Mouse (Mus musculus): ENCODE measurements at regions not wholly inside any gene's neighbourhood (a gene's known extent, or its start where the extent isn't known, plus 50 kb on each side); places are given as distances from the start of the nearest gene placed in this dataset.

GRCm38 (mm10) chr13:35166831-35167541 lies 140.1 kb upstream of the Eci2 start:
- H3K27me3 ChIP-seq (replicated peaks), result no peaks in the 10 kb centered on the region
- WGBS, result 63% methylated on average over 8 of the region's 8 CpGs
- no peaks in the 10 kb centered on the region for H3K36me3 ChIP-seq
- H3K27ac ChIP-seq (ENCODE audit: poor library complexity, severe bottlenecking), result no peak overlapping the region
- H3K9me3 ChIP-seq (replicated peaks), result no peaks in the 10 kb centered on the region
- no peak overlapping the region for H3K4me2 ChIP-seq
- H3K4me1 ChIP-seq (replicated peaks), result peaks cover 13% of the 10 kb centered on the region
- no peak overlapping the region for H3K4me3 ChIP-seq
- no peak for ATAC-seq (ENCODE audit: insufficient number of reproducible peaks, low FRiP score)
- no peak overlapping the region for H3K9ac ChIP-seq

DNA sequence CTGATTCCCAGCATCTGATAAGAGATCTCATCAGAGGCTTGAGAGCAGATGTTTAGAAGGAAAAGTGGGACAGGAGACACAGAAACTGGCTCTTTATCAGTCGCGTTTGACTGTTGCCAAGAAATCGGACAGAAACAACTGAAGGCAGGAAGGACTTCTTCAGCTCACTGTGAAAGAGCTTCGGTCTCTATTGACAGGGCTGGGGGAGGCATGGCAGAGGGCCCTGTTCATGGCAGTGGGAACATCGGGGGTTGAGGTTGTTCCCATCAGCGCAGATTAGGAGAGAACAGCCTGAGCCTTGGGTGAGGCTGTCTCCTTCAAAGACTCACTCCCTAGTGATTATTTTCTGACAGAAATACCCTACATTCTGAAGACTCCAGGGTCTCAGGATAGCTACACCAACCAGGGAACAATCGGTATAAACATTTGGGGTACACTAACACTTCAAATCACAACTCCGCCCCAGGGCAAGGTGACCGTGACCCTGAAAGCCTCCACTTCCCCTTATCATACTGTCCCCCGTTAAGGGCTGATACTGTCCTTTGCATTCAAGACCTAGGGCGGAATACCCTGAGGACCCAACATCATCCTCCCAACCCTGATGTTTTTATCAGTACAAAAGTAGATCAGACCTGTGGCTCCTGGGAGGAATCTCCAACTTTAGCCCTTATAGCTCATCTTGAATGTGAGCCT lies 144.8 kb upstream of the Eci2 start:
- ATAC-seq (ENCODE audit: insufficient number of reproducible peaks, low FRiP score), result no peak
- 54% methylated on average over 11 of the region's 11 CpGs for WGBS
- H3K36me3 ChIP-seq, result no peaks in the 10 kb centered on the region

DNA sequence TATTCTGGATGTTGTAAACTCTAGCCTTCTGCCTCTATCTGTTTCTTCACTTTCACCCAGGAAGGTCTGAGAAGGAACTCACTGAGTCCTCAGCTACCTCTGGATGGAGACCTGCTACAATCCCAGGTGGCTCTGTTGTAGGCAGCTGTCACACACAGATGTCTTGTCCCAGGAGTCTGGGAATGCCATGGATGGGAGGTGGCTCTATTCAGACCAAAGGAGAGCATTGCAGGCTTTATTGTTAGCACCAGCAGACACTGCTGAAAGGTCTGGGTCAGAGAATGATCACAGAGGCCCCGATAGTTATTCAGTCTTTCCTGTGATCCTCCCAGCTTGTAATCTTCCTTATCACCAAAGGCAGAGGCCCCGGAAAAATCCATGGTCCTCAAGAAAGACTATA lies 146.6 kb upstream of the Eci2 start:
- no peak for ATAC-seq (ENCODE audit: insufficient number of reproducible peaks, low FRiP score)
- Histone ChIP-seq H3K36me3 (no peaks in the 10 kb centered on the region), H3K4me3 (no peak overlapping the region), H3K9ac (no peak overlapping the region), H3K27ac (ENCODE audit: poor library complexity, severe bottlenecking) (no peak overlapping the region), H3K4me2 (no peak overlapping the region), H3K4me1 (replicated peaks) (peaks cover 26% of the 10 kb centered on the region), H3K27me3 (replicated peaks) (no peaks in the 10 kb centered on the region), H3K9me3 (replicated peaks) (no peaks in the 10 kb centered on the region)
- WGBS, result 9% methylated on average over 2 of the region's 2 CpGs

More for the DNA sequence above, 144.8 kb upstream of the Eci2 start:
- no peaks in the 10 kb centered on the region for H3K27me3 ChIP-seq (replicated peaks)
- H3K4me2 ChIP-seq, result no peak overlapping the region
- H3K4me3 ChIP-seq, result no peak overlapping the region
- H3K4me1 ChIP-seq (replicated peaks), result peaks cover 29% of the 10 kb centered on the region
- H3K27ac ChIP-seq (ENCODE audit: poor library complexity, severe bottlenecking), result no peak overlapping the region
- H3K9me3 ChIP-seq (replicated peaks), result no peaks in the 10 kb centered on the region
- H3K9ac ChIP-seq, result no peak overlapping the region

DNA sequence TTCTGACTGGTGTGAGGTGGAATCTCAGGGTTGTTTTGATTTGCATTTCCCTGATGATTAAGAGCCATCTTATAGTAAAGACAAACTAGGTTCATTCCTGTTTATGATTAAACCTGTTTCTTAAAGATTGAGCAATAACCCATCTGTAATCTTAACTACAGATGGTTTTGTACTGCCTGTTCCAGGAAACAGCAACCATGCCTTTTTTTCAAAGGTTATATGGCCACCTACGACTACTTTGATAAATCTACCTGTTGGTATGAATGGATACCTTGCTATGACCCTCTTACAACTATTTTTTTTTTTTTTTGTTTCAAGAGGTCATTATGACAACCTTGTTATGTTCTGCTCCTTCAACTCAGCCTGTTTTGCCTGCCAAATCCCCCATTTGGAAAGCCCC lies 148.7 kb upstream of the Eci2 start:
- Histone ChIP-seq H3K4me1 (replicated peaks) (peaks cover 26% of the 10 kb centered on the region), H3K9ac (no peak overlapping the region), H3K27me3 (replicated peaks) (no peaks in the 10 kb centered on the region), H3K9me3 (replicated peaks) (no peaks in the 10 kb centered on the region), H3K4me3 (no peak overlapping the region), H3K4me2 (no peak overlapping the region), H3K36me3 (no peaks in the 10 kb centered on the region), H3K27ac (ENCODE audit: poor library complexity, severe bottlenecking) (no peak overlapping the region)
- WGBS, result 68% methylated on average over 1 of the region's 1 CpGs
- no peak for ATAC-seq (ENCODE audit: insufficient number of reproducible peaks, low FRiP score)

GRCm38 (mm10) chr13:35177305-35177704 lies 150.4 kb upstream of the Eci2 start:
- 42% methylated on average over 2 of the region's 2 CpGs for WGBS
- H3K4me3 ChIP-seq, result no peak overlapping the region
- no peaks in the 10 kb centered on the region for H3K27me3 ChIP-seq (replicated peaks)
- no peak overlapping the region for H3K9ac ChIP-seq
- ATAC-seq (ENCODE audit: insufficient number of reproducible peaks, low FRiP score), result no peak
- peaks cover 18% of the 10 kb centered on the region for H3K4me1 ChIP-seq (replicated peaks)
- H3K27ac ChIP-seq (ENCODE audit: poor library complexity, severe bottlenecking), result no peak overlapping the region
- no peaks in the 10 kb centered on the region for H3K36me3 ChIP-seq
- H3K9me3 ChIP-seq (replicated peaks), result no peaks in the 10 kb centered on the region; the same call in 1 of the 2 replicates
- no peak overlapping the region for H3K4me2 ChIP-seq

- no peaks in the 10 kb centered on the region for H3K27me3 ChIP-seq (replicated peaks)
- no peak overlapping the region for H3K27ac ChIP-seq (ENCODE audit: poor library complexity, severe bottlenecking)
- H3K4me3 ChIP-seq, result no peak overlapping the region
- ATAC-seq (ENCODE audit: insufficient number of reproducible peaks, low FRiP score), result no peak
- H3K9me3 ChIP-seq (replicated peaks), result no peaks in the 10 kb centered on the region
- 51% methylated on average over 16 of the region's 16 CpGs for WGBS
- H3K4me1 ChIP-seq (replicated peaks), result peaks cover 6% of the 10 kb centered on the region; the same call in 1 of the 2 replicates
- peak overlapping the region; percentile 17; the same call in 1 of the 2 replicates for H3K4me2 ChIP-seq
- no peaks in the 10 kb centered on the region for H3K36me3 ChIP-seq
- H3K9ac ChIP-seq, result no peak overlapping the region
Observed at GRCm38 (mm10) chr13:35189028-35189711, 162.3 kb upstream of the Eci2 start.

DNA sequence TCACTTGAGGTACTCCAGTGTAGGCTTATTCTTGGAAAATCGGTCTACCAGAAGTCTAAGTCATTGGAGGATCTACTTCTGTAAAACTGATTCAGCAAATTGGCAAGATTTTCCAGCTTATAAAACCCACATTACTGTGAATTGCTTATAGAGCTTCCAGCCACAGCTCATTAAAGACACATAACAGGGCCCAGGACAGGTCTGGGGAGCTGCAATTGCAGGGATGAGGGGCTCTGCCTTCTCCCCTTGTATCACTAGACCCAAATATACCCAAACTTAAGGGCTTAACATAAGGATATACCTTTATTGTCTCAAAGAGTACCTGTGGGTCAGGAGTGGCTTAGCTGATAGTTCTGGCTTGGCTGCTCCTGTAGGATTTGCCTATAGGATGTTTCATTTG lies 175.2 kb upstream of the Eci2 start:
- WGBS, result 79% methylated on average over 1 of the region's 1 CpGs
- Histone ChIP-seq H3K36me3 (no peaks in the 10 kb centered on the region), H3K4me2 (no peak overlapping the region), H3K27me3 (replicated peaks) (no peaks in the 10 kb centered on the region), H3K27ac (ENCODE audit: poor library complexity, severe bottlenecking) (no peak overlapping the region), H3K4me3 (no peak overlapping the region), H3K4me1 (replicated peaks) (no peaks in the 10 kb centered on the region), H3K9ac (no peak overlapping the region), H3K9me3 (replicated peaks) (0 out of 2 replicates have a peak, but pooled peaks cover 3% of the 10 kb centered on the region)
- no peak for ATAC-seq (ENCODE audit: insufficient number of reproducible peaks, low FRiP score)

DNA sequence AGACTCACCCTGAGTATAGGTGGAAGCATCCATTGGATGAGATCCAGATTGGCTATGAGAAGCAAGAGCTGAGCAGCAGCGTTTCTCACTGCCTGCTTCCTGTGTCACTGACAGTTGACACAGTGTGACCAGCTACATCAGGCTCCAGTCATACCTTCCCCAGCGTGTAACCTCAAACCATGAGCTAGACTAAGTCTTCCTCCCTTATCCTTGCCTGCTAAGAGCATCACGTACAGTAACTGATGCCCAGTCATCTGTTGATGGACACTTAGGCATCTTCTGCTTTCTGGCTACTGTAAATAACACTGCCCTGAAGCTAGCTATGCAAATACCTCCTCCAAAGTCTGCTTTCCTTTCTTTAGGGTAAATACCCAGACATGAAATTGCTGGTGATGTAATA lies 181.4 kb upstream of the Eci2 start:
- no peak overlapping the region for H3K9ac ChIP-seq
- no peak overlapping the region for H3K4me2 ChIP-seq
- 0 out of 2 replicates have a peak, but pooled peaks cover 3% of the 10 kb centered on the region for H3K9me3 ChIP-seq (replicated peaks)
- H3K36me3 ChIP-seq, result no peaks in the 10 kb centered on the region
- no peak overlapping the region for H3K4me3 ChIP-seq
- ATAC-seq (ENCODE audit: insufficient number of reproducible peaks, low FRiP score), result no peak
- H3K27ac ChIP-seq (ENCODE audit: poor library complexity, severe bottlenecking), result no peak overlapping the region
- peaks cover 10% of the 10 kb centered on the region for H3K4me1 ChIP-seq (replicated peaks)
- H3K27me3 ChIP-seq (replicated peaks), result no peaks in the 10 kb centered on the region
- 75% methylated on average over 3 of the region's 3 CpGs for WGBS

DNA sequence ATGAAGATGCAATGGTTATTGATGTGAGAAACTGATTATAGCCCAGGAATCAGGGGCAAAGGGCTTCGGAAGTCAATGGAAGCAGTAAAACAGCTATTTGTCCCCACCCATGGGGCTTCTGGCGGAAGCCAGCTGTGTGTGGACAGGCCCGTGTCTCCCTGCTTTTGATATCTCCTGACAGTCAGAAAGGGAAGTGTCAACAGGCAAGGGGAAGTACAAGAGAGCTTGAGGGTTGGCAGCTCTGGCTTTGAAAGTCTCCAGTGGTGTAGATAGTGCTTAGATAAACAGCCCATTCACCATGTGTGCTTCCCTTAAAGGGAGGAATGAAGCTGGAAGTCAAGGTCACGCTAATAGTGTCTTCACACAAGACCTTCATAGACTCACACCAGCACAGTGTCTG lies 182.7 kb upstream of the Eci2 start:
- peak overlapping the region; percentile 23; the same call in 1 of the 2 replicates for H3K27ac ChIP-seq (ENCODE audit: poor library complexity, severe bottlenecking)
- H3K4me1 ChIP-seq (replicated peaks), result peaks cover 10% of the 10 kb centered on the region
- 0 out of 2 replicates have a peak, but pooled peaks cover 3% of the 10 kb centered on the region for H3K9me3 ChIP-seq (replicated peaks)
- no peak overlapping the region for H3K4me2 ChIP-seq
- no peaks in the 10 kb centered on the region for H3K36me3 ChIP-seq
- no peak overlapping the region for H3K4me3 ChIP-seq
- no peaks in the 10 kb centered on the region for H3K27me3 ChIP-seq (replicated peaks)
- ATAC-seq (ENCODE audit: insufficient number of reproducible peaks, low FRiP score), result peak; percentile 55; the same call in 1 of the 2 replicates
- H3K9ac ChIP-seq, result no peak overlapping the region
- 17% methylated on average over 4 of the region's 4 CpGs for WGBS

- Histone ChIP-seq H3K9ac (no peak overlapping the region), H3K9me3 (replicated peaks) (no peaks in the 10 kb centered on the region), H3K4me3 (no peak overlapping the region), H3K4me1 (replicated peaks) (peaks cover 10% of the 10 kb centered on the region), H3K36me3 (no peaks in the 10 kb centered on the region), H3K27ac (ENCODE audit: poor library complexity, severe bottlenecking) (no peak overlapping the region), H3K27me3 (replicated peaks) (no peaks in the 10 kb centered on the region), H3K4me2 (no peak overlapping the region)
- WGBS, result 86% methylated on average over 9 of the region's 9 CpGs
- ATAC-seq (ENCODE audit: insufficient number of reproducible peaks, low FRiP score), result no peak
Observed at GRCm38 (mm10) chr13:35211834-35212233, 184.9 kb upstream of the Eci2 start.

GRCm38 (mm10) chr13:35212276-35212675 lies 185.4 kb upstream of the Eci2 start:
- H3K4me1 ChIP-seq (replicated peaks), result peaks cover 10% of the 10 kb centered on the region
- H3K27me3 ChIP-seq (replicated peaks), result no peaks in the 10 kb centered on the region
- H3K27ac ChIP-seq (ENCODE audit: poor library complexity, severe bottlenecking), result no peak overlapping the region
- ATAC-seq (ENCODE audit: insufficient number of reproducible peaks, low FRiP score), result no peak
- no peak overlapping the region for H3K4me2 ChIP-seq
- WGBS, result 86% methylated on average over 4 of the region's 4 CpGs
- no peaks in the 10 kb centered on the region for H3K36me3 ChIP-seq
- no peak overlapping the region for H3K4me3 ChIP-seq
- no peak overlapping the region for H3K9ac ChIP-seq
- H3K9me3 ChIP-seq (replicated peaks), result no peaks in the 10 kb centered on the region

Measured in heart, embryonic 12.5 days (tissue).